Mouse (Mus musculus) intestine, embryonic 16.5 days (tissue): ENCODE data around the gene Cmtm4. TPM values are rescaled to one million over a fixed set of nuclear protein-coding genes. Genes with fewer than 3 reads are reported as not detected.

Experiments used
- ATAC-seq: fragments of 200-750 bp; cut with Nextera tagmentation; 2 replicates; pipeline ENCODE4 v1.8.0; 2017; ENCODE audit warnings: moderate TSS enrichment, moderate library complexity
- H3K27ac ChIP-seq: fragments of 300-500 bp; sonication (generic); 2 replicates; pipeline ENCODE4 v1.5.1; 2014; ENCODE audit warnings: mild to moderate bottlenecking, low read length
- H3K27me3 ChIP-seq: fragments of 300-500 bp; sonication (generic); replicated peaks from 2 replicates; pipeline ENCODE4 v1.6.1; 2014; ENCODE audit warnings: low read length, control low read depth, mixed read lengths; ENCODE audit not compliant: control insufficient read depth, insufficient read depth
- H3K36me3 ChIP-seq: fragments of 300-500 bp; sonication (generic); 2 replicates; pipeline ENCODE4 v1.6.1; 2014; ENCODE audit warnings: low read length, control low read depth; ENCODE audit not compliant: control insufficient read depth, insufficient read depth
- H3K4me1 ChIP-seq: fragments of 300-500 bp; sonication (generic); 2 replicates; pipeline ENCODE4 v1.6.1; 2014; ENCODE audit warnings: low read length, control low read depth, mixed read lengths; ENCODE audit not compliant: control insufficient read depth, insufficient read depth
- H3K4me2 ChIP-seq: fragments of 300-500 bp; sonication (generic); 2 replicates; pipeline ENCODE4 v1.6.1; 2014; ENCODE audit warnings: low read depth, low read length, control low read depth
- H3K4me3 ChIP-seq: fragments of 300-500 bp; sonication (generic); 2 replicates; pipeline ENCODE4 v1.5.1; 2014; ENCODE audit warnings: mild to moderate bottlenecking, low read length
- H3K9ac ChIP-seq: fragments of 300-500 bp; sonication (generic); 2 replicates; pipeline ENCODE4 v1.6.1; 2014; ENCODE audit warnings: low read depth, low read length
- H3K9me3 ChIP-seq: fragments of 300-500 bp; sonication (generic); 2 replicates; pipeline ENCODE4 v1.6.1; 2016; ENCODE audit warnings: low read length, control low read depth; ENCODE audit not compliant: control insufficient read depth
- WGBS: fragments of 180-500 bp; shearing (Covaris S2); extraction: QIAGEN DNeasy Blood & Tissue Kit; methylation state at CpG from one replicate; pipeline ENCODE4 v1.1.7; 2014; 5-methylcytosine and 5-hydroxymethylcytosine counted together
- polyA plus RNA-seq: library from polyadenylated mRNA; unstranded; fragments of >200 nt; fragmentation: Nextera tagmentation; extraction: Ambion mirVana; gene quantifications from 2 replicates; pipeline ENCODE4 v1.2.1, GENCODE M21; 2015

Gene Cmtm4
- polyA plus RNA-seq, 1 experiment from 2014 or later, result 4.2 TPM

DNA sequence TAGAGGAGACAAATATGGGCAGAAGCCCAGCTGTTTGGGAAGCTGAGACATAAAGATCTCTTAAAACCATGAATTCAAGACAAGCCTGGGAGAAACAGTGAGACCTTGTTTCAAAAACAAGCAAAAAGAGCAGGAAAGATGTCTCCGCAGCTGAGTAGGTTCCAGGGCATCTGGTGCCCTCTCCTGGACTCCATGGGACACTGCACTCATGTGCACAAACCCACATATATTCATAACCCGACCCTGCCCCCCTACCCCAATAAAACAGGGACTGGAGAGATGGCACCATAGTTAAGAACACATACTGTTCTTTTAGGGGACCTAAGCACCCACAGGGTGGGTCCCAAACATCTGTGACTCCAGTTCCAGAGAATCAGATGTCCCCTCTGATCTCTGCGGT lies 8.0 kb upstream of the Cmtm4 start:
- no peak for ATAC-seq
- Histone ChIP-seq H3K4me3 (no peak overlapping the region), H3K27me3 (no peaks in the 10 kb centered on the region), H3K4me2 (no peak overlapping the region), H3K36me3 (no peaks in the 10 kb centered on the region), H3K9me3 (no peaks in the 10 kb centered on the region), H3K27ac (no peak overlapping the region), H3K9ac (no peak overlapping the region), H3K4me1 (0 out of 2 replicates have a peak, but pooled peaks cover 4% of the 10 kb centered on the region)
- WGBS, result 64% methylated on average over 3 of the region's 3 CpGs

DNA sequence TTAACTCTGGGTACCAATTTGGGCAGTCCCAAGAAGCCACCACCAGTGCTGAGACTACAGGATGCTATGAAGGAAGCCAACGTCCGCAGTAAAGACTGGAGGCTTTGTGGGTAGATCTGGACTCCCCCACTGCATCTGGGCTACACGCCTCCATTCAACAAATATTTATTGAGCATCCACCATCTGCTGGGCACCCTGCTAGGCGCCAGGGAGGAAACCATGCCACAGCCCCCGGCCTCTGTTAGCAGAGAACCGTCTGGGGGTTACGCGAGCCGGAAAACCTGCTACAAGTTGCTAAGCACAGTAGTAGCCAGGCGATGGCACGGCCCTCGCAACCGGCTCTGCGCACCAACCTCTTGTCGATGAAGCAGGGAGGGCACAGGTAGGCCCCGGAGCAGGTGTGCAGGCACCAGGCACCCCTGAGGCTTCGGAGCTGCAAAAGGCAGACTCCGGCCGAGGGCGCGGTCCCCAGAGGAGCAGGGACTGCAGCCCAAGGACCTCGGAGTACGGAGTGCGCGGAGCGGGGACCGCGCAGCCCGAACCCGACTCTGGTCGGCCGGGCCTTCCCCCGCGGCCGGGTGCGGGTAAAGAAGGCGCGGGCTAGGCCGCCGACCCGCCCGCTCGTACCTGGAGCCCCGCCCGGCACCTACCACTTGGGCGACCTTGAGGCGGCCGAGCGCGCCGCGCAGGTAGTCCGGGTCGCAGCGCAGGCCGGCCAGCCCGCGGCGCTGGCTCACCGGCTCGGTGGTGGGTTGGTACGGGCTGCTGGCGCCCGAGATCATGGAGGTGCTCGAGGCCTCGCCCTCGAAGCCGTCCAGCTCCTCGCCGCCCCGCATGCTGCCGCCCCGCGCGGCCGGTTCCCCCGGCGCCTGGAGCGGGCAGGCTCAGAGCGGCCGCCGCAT lies 555 bp downstream of the Cmtm4 start:
- WGBS, result under 1% methylated on average over 75 of the region's 82 CpGs
- peak overlapping the region; percentile 87 for H3K4me2 ChIP-seq
- H3K9me3 ChIP-seq, result peaks cover 5% of the 10 kb centered on the region; the same call in 1 of the 2 replicates
- H3K4me1 ChIP-seq, result peaks cover 22% of the 10 kb centered on the region
- H3K36me3 ChIP-seq, result no peaks in the 10 kb centered on the region
- H3K27me3 ChIP-seq, result no peaks in the 10 kb centered on the region
- H3K4me3 ChIP-seq, result peak overlapping the region; percentile 85
- peak overlapping the region; percentile 95 for H3K9ac ChIP-seq
- ATAC-seq, result peak; percentile 72
- peak overlapping the region; percentile 91 for H3K27ac ChIP-seq

DNA sequence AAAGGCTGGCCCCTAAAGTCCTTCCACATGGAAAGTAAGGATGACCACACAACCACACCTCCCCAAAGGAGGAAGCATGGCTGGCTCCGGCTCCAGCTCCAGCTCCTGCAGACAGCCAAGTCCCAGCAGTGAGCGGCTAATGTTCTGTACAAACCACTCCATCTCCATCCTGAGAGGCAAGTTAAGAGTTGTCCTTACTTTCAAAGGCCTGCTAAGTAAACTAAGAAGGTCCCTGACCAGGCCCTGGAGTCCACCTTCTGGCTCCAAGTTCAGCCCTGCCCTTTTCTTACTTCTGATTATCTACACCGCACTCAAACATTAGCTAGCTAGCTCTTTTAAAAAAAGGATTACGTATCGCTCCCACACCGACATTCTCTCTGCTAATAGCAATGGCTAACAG lies 1.8 kb downstream of the Cmtm4 start:
- ATAC-seq, result no peak
- peak overlapping the region; percentile 87 for H3K4me2 ChIP-seq
- H3K4me3 ChIP-seq, result peak overlapping the region; percentile 85
- H3K9ac ChIP-seq, result peak overlapping the region; percentile 95
- H3K36me3 ChIP-seq, result no peaks in the 10 kb centered on the region
- H3K27me3 ChIP-seq, result no peaks in the 10 kb centered on the region
- H3K27ac ChIP-seq, result peak overlapping the region; percentile 91
- H3K9me3 ChIP-seq, result peaks cover 5% of the 10 kb centered on the region; the same call in 1 of the 2 replicates
- 49% methylated on average over 6 of the region's 6 CpGs for WGBS
- peaks cover 26% of the 10 kb centered on the region for H3K4me1 ChIP-seq

DNA sequence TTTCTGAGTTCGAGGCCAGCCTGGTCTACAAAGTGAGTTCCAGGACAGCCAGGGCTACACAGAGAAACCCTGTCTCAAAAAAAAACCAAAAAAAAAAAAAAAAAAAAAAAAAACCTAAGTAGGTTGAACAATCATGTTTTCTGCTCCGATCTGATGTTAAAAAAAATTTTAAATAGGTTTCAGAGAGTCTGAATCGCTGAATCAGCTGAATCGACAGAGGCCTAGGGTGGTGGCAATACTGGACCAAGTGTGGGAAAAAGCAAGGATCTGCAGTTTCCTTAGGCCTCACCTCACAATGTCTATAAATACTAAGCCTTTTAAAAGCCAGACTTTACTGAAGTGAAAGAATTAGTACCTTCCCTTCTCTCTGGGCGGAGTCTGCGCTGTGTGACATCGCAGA lies 2.5 kb downstream of the Cmtm4 start:
- H3K27me3 ChIP-seq, result no peaks in the 10 kb centered on the region
- H3K27ac ChIP-seq, result peak overlapping the region; percentile 91
- peak overlapping the region; percentile 87 for H3K4me2 ChIP-seq
- H3K4me3 ChIP-seq, result peak overlapping the region; percentile 85
- no peaks in the 10 kb centered on the region for H3K36me3 ChIP-seq
- H3K9me3 ChIP-seq, result peaks cover 4% of the 10 kb centered on the region; the same call in 1 of the 2 replicates
- H3K4me1 ChIP-seq, result peaks cover 28% of the 10 kb centered on the region
- WGBS, result 79% methylated on average over 6 of the region's 7 CpGs
- H3K9ac ChIP-seq, result 0 out of 2 replicates have a peak overlapping the region, but pooled peaks have one; percentile 95
- no peak for ATAC-seq

DNA sequence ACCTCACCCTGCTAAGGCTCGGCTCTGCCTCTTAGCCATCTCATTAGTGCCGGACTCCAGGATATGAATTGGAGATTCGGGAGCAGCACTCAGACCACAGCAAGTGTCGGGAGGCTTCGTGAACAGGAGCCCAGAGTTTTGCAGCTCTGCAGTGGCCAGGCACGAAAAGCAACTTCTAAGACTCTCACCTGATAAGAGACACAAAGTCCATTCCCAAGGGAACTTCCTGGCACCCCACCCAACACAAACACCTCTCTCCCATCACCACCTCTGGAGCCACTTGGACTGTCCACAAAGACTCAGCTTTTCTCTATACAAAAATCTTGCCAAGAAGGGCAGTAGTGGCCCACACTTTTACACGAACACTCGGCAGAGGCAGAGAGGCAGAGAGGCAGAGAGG lies 5.4 kb downstream of the Cmtm4 start:
- Histone ChIP-seq H3K4me3 (0 out of 2 replicates have a peak overlapping the region, but pooled peaks have one; percentile 2), H3K4me1 (peaks cover 52% of the 10 kb centered on the region), H3K27me3 (no peaks in the 10 kb centered on the region), H3K9me3 (no peaks in the 10 kb centered on the region), H3K4me2 (peak overlapping the region; percentile 28), H3K36me3 (no peaks in the 10 kb centered on the region), H3K27ac (peak overlapping the region; percentile 86), H3K9ac (peak overlapping the region; percentile 41)
- ATAC-seq, result peak; percentile 70
- whole genome bisulfite sequencing, result 55% methylated on average over 8 of the region's 8 CpGs

DNA sequence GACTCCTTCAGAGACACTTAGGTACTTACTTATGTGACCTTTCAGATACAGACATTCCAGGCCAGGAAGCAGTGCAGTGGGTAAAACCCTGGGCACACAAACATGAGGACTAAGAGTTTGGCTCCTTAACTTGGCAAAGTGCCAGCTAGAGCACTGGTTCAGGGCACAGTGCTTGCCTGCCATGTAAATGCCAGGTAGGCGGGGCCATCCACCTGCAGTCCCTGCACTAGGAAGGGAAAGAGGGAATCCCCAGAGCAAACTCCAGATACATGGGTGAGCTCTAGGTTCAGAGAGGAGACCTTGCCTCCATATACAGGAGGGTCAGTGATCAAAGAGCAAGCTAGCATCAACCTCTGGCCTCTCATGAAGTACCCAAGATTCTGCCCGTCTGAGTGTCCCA lies 7.6 kb downstream of the Cmtm4 start:
- H3K4me2 ChIP-seq, result no peak overlapping the region
- H3K27ac ChIP-seq, result peak overlapping the region; percentile 57
- no peaks in the 10 kb centered on the region for H3K36me3 ChIP-seq
- no peaks in the 10 kb centered on the region for H3K27me3 ChIP-seq
- 70% methylated on average over 2 of the region's 2 CpGs for WGBS
- H3K4me3 ChIP-seq, result no peak overlapping the region
- peaks cover 57% of the 10 kb centered on the region for H3K4me1 ChIP-seq
- H3K9ac ChIP-seq, result no peak overlapping the region
- ATAC-seq, result peak; percentile 54
- no peaks in the 10 kb centered on the region for H3K9me3 ChIP-seq

DNA sequence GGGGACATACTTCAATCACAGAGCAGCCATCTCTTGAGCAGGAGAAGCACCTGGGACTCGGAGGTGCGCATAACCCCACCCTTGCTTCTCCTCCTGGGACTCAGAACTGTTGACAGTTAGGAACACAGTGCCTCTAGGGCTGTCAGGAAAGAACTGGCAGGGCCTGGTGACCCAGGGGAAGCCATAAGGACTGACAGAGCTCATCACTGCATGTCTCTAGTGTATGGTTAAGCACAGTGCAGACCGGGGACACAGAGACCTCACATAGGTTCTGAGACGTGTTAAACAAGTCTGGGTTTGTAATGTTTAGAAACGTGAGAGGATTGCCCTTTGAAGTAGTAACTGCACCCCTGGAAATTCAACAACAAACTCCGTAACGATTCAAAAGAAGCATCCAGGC lies 8.1 kb downstream of the Cmtm4 start:
- no peak for ATAC-seq
- Histone ChIP-seq H3K36me3 (no peaks in the 10 kb centered on the region), H3K9me3 (no peaks in the 10 kb centered on the region), H3K4me1 (peaks cover 61% of the 10 kb centered on the region), H3K4me2 (no peak overlapping the region), H3K4me3 (no peak overlapping the region), H3K27ac (peak overlapping the region; percentile 57), H3K9ac (no peak overlapping the region), H3K27me3 (no peaks in the 10 kb centered on the region)
- 47% methylated on average over 7 of the region's 7 CpGs for WGBS

DNA sequence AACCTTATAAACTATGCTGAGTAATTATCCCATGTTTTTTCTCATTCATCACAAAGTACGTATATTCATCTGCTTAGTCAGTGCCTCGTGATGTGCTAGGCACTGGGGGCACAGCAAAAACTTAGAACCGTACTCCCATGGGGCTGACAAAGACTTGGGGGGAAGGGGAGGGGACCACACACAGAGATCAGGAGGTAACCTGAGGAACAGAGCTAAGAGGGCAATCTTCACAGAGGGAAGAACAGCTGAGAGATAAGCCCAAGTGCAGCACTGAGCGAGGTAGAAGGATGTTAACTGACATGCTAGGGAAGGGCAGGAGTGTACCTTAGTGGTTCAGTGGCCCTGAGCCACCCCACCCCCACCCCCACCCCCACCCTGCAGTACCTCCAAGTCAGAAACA lies 8.9 kb downstream of the Cmtm4 start:
- no peak overlapping the region for H3K27ac ChIP-seq
- no peak overlapping the region for H3K9ac ChIP-seq
- no peaks in the 10 kb centered on the region for H3K36me3 ChIP-seq
- H3K9me3 ChIP-seq, result no peaks in the 10 kb centered on the region
- ATAC-seq, result no peak
- 31% methylated on average over 4 of the region's 4 CpGs for WGBS
- H3K4me3 ChIP-seq, result no peak overlapping the region
- peaks cover 62% of the 10 kb centered on the region for H3K4me1 ChIP-seq
- no peaks in the 10 kb centered on the region for H3K27me3 ChIP-seq
- H3K4me2 ChIP-seq, result no peak overlapping the region

DNA sequence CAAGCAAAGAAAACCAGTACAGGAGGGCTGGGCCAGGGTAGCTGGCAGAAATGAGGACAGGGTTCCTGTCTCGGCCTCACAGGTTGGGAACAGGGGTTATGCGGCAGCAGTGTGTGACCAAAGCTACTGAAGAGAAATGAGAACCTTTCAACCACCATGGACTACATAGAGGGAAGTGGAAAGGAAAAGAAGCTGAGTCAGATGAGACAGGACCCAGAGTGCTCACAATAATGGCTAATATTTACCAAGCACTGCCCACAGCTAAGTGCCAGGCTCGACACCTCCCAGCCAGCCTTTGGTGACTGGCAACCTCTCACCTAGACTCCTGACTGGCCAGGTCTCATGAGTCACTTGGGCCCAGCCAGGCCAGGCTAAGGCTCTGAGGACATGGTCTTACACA lies 11.6 kb downstream of the Cmtm4 start:
- no peak overlapping the region for H3K4me3 ChIP-seq
- peak; percentile 30 for ATAC-seq
- H3K9ac ChIP-seq, result no peak overlapping the region
- H3K4me2 ChIP-seq, result no peak overlapping the region
- 74% methylated on average over 3 of the region's 3 CpGs for WGBS
- H3K27ac ChIP-seq, result peak overlapping the region; percentile 69
- no peaks in the 10 kb centered on the region for H3K36me3 ChIP-seq
- no peaks in the 10 kb centered on the region for H3K27me3 ChIP-seq
- H3K9me3 ChIP-seq, result no peaks in the 10 kb centered on the region
- peaks cover 76% of the 10 kb centered on the region for H3K4me1 ChIP-seq
